Mouse (Mus musculus) layer of hippocampus, adult 9-10 months (tissue): ENCODE measurements around the gene Noc4l.

Experiments used
- DNase-seq: peaks from one replicate; pipeline ENCODE4 v3.0.0; 2022; ENCODE audit warnings: low spot score

Gene Noc4l

GRCm38 (mm10) chr5:110609425-110609824 is 43.8 kb downstream of the Noc4l start:
- DNase-seq, result no peak

- no peak for DNase-seq
Measured at GRCm38 (mm10) chr5:110608941-110609340, 44.3 kb downstream of the Noc4l start.

GRCm38 (mm10) chr5:110608336-110608735 is 44.9 kb downstream of the Noc4l start:
- no peak for DNase-seq

- no peak for DNase-seq
Measured at GRCm38 (mm10) chr5:110607767-110608166, 45.5 kb downstream of the Noc4l start.

- no peak for DNase-seq
Measured at GRCm38 (mm10) chr5:110605531-110606221, 47.5 kb downstream of the Noc4l start.

- no peak for DNase-seq
Measured at GRCm38 (mm10) chr5:110604311-110604710, 48.9 kb downstream of the Noc4l start.

GRCm38 (mm10) chr5:110603016-110603685 is 50.1 kb downstream of the Noc4l start:
- no peak for DNase-seq
